Mouse (Mus musculus): Measurements from ENCODE around the gene Psen2. TPM values are rescaled to one million over a fixed set of nuclear protein-coding genes. Genes with fewer than 3 reads are reported as not detected.

Gene Psen2
- polyA plus RNA-seq (2014; fragmentation: Illumina TruSeq; extraction: RNeasy Lipid Tissue Mini Kit (QIAGEN cat#74804)), result 14.3 TPM

GRCm38 (mm10) chr1:180263364-180263997 lies at the start of gene Psen2:
Gene Psen2 (minus strand): TSS chr1:180263438.

GRCm38 (mm10) chr1:180198959-180199714 lies 64.1 kb downstream of the Psen2 start, which contains the start of gene Coq8a:
Gene Coq8a (minus strand): TSS chr1:180199602.

Other genes starting within 250 kb of the Psen2 start
- gene Coq8a, start 63.8 kb downstream of the Psen2 start, polyA plus RNA-seq (2014; fragmentation: Illumina TruSeq; extraction: RNeasy Lipid Tissue Mini Kit (QIAGEN cat#74804)), result 7.2 TPM
- gene Itpkb, start 67.0 kb upstream of the Psen2 start, polyA plus RNA-seq (2014; fragmentation: Illumina TruSeq; extraction: RNeasy Lipid Tissue Mini Kit (QIAGEN cat#74804)), result 37.8 TPM
- gene Stum, start 220.1 kb upstream of the Psen2 start, polyA plus RNA-seq (2014; fragmentation: Illumina TruSeq; extraction: RNeasy Lipid Tissue Mini Kit (QIAGEN cat#74804)), result 1.6 TPM